Mouse (Mus musculus): ENCODE data around the gene Gm10974. TPM values are rescaled to one million over a fixed set of nuclear protein-coding genes. Genes with fewer than 3 reads are reported as not detected.

The Gm10974 gene
- polyA plus RNA-seq, 1 experiment = not detected

DNA sequence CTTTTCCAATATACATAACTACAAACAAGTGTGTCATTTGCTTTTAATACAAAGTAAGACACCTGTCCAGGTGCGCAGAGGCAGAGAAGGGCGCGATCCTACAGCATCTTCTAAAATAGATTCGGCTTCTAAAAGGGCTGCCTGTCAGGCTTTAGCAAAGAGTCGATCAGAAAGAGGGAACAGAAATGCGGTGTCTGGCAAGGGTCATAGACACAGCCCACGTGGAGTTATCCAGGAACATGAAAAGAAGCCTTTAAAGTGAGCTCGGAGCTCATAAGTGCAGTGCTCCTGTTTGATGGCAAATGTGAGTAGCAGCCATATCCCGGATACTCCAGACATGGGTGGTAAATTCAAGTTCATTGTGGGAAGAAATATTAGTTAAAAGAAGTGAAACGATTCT is 17.1 kb upstream of the Gm10974 start:
- 88% methylated on average over 10 of the region's 10 CpGs for WGBS
- Histone ChIP-seq H3K27ac (ENCODE audit: insufficient read depth, low read length) (no peak overlapping the region), H3K27me3 (ENCODE audit: control insufficient read depth, insufficient read depth, low read length) (no peaks in the 10 kb centered on the region), H3K4me1 (ENCODE audit: control insufficient read depth, insufficient read depth, low read length) (no peaks in the 10 kb centered on the region), H3K4me3 (replicated peaks; ENCODE audit: insufficient read depth, low read depth, low read length) (no peak overlapping the region)
- no peak for DNase-seq
- no peak for TF ChIP-seq POLR2A (IDR thresholded peaks at IDR 0.05; ENCODE audit: borderline replicate concordance, insufficient read depth, low read length)
- no peak for TF ChIP-seq CTCF (IDR thresholded peaks at IDR 0.05; ENCODE audit: borderline replicate concordance, insufficient read depth, low read depth, low read length)

GRCm38 (mm10) chr7:66349670-66350069 is 16.0 kb upstream of the Gm10974 start:
- no peak for DNase-seq
- Histone ChIP-seq H3K4me3 (replicated peaks; ENCODE audit: insufficient read depth, low read depth, low read length) (no peak overlapping the region), H3K27ac (ENCODE audit: insufficient read depth, low read length) (no peak overlapping the region), H3K4me1 (ENCODE audit: control insufficient read depth, insufficient read depth, low read length) (no peaks in the 10 kb centered on the region), H3K27me3 (ENCODE audit: control insufficient read depth, insufficient read depth, low read length) (no peaks in the 10 kb centered on the region)
- TF ChIP-seq CTCF (IDR thresholded peaks at IDR 0.05; ENCODE audit: borderline replicate concordance, insufficient read depth, low read depth, low read length) (no peak), POLR2A (IDR thresholded peaks at IDR 0.05; ENCODE audit: borderline replicate concordance, insufficient read depth, low read length) (no peak)
- 80% methylated on average over 11 of the region's 11 CpGs for WGBS

DNA sequence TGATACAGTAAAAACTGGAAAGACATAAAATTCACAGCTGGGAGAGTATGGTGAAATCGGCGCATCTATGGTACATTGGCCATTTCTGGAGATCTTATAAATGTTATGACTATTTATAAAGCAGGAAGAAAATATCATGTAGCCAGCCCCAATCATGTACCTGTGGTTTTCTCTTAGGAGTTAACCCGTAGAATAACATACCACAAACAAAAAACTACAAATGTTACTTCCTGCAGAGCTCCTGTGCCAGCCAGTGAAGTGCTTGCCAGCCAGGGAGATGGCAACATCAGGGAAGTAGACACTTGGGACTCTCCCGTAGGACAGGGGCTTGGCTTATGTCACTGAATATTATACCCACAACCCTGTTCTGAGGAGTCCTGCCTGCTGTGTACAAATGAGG is 14.6 kb upstream of the Gm10974 start:
- H3K4me1 ChIP-seq (ENCODE audit: control insufficient read depth, insufficient read depth, low read length) = no peaks in the 10 kb centered on the region
- 64% methylated on average over 4 of the region's 4 CpGs for WGBS

GRCm38 (mm10) chr7:66354911-66355310 is 10.8 kb upstream of the Gm10974 start:
- no peaks in the 10 kb centered on the region for H3K4me1 ChIP-seq (ENCODE audit: control insufficient read depth, insufficient read depth, low read length)
- no peaks in the 10 kb centered on the region for H3K27me3 ChIP-seq (ENCODE audit: control insufficient read depth, insufficient read depth, low read length)
- TF ChIP-seq CTCF (IDR thresholded peaks at IDR 0.05; ENCODE audit: borderline replicate concordance, insufficient read depth, low read depth, low read length) = no peak
- no peak for TF ChIP-seq POLR2A (IDR thresholded peaks at IDR 0.05; ENCODE audit: borderline replicate concordance, insufficient read depth, low read length)
- no peak overlapping the region for H3K4me3 ChIP-seq (replicated peaks; ENCODE audit: insufficient read depth, low read depth, low read length)
- H3K27ac ChIP-seq (ENCODE audit: insufficient read depth, low read length) = no peak overlapping the region
- 53% methylated on average over 3 of the region's 3 CpGs for WGBS
- no peak for DNase-seq

More for the DNA sequence above, 14.6 kb upstream of the Gm10974 start:
- Histone ChIP-seq H3K27me3 (ENCODE audit: control insufficient read depth, insufficient read depth, low read length) (no peaks in the 10 kb centered on the region), H3K4me3 (replicated peaks; ENCODE audit: insufficient read depth, low read depth, low read length) (no peak overlapping the region), H3K27ac (ENCODE audit: insufficient read depth, low read length) (no peak overlapping the region)
- DNase-seq = no peak
- TF ChIP-seq CTCF (IDR thresholded peaks at IDR 0.05; ENCODE audit: borderline replicate concordance, insufficient read depth, low read depth, low read length) = no peak
- TF ChIP-seq POLR2A (IDR thresholded peaks at IDR 0.05; ENCODE audit: borderline replicate concordance, insufficient read depth, low read length) = no peak

DNA sequence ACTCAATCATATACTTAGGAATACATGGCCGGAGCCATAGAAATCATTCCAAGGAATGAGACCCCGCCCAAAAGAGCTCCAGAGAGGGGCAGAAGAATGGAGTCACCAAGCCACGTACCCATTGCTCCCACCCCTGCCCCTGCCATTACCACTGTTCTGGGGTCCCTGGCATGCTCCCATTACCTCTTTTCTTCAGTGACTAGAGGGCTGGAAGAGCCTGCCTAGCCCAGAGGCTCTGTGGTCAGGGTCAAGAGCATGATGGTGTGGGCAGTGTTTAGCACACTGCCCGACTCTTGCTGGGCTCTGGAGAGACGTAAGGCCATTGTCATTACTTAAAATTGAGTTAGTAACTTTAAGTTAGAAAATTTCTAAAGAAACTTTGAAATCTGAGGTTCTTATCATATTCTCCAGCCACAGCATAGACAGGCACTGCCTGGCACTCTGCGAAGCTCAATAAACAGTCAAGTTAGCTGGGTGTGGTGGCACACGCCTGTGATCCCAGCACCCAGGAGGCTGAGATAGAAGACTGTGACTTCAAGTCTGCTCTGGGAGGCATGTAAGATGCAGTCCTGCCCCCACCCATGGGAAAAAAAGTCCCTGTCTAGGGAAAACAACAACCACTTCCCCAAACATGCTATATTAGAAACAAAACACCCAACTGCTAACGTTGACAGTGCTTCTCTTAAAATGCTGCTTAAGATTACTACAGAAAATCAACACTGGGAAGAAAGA is 9.7 kb upstream of the Gm10974 start:
- no peak overlapping the region for H3K4me3 ChIP-seq (replicated peaks; ENCODE audit: insufficient read depth, low read depth, low read length)
- TF ChIP-seq CTCF (IDR thresholded peaks at IDR 0.05; ENCODE audit: borderline replicate concordance, insufficient read depth, low read depth, low read length) = no peak
- no peak for TF ChIP-seq POLR2A (IDR thresholded peaks at IDR 0.05; ENCODE audit: borderline replicate concordance, insufficient read depth, low read length)
- 88% methylated on average over 8 of the region's 8 CpGs for WGBS
- H3K27me3 ChIP-seq (ENCODE audit: control insufficient read depth, insufficient read depth, low read length) = no peaks in the 10 kb centered on the region
- H3K27ac ChIP-seq (ENCODE audit: insufficient read depth, low read length) = no peak overlapping the region
- no peak for DNase-seq
- H3K4me1 ChIP-seq (ENCODE audit: control insufficient read depth, insufficient read depth, low read length) = no peaks in the 10 kb centered on the region

GRCm38 (mm10) chr7:66358461-66358860 is 7.2 kb upstream of the Gm10974 start:
- H3K4me3 ChIP-seq (replicated peaks; ENCODE audit: insufficient read depth, low read depth, low read length) = no peak overlapping the region
- no peak for DNase-seq
- TF ChIP-seq POLR2A (IDR thresholded peaks at IDR 0.05; ENCODE audit: borderline replicate concordance, insufficient read depth, low read length) (no peak), CTCF (IDR thresholded peaks at IDR 0.05; ENCODE audit: borderline replicate concordance, insufficient read depth, low read depth, low read length) (no peak)
- H3K4me1 ChIP-seq (ENCODE audit: control insufficient read depth, insufficient read depth, low read length) = no peaks in the 10 kb centered on the region
- WGBS = 92% methylated on average over 3 of the region's 3 CpGs
- no peaks in the 10 kb centered on the region for H3K27me3 ChIP-seq (ENCODE audit: control insufficient read depth, insufficient read depth, low read length)
- no peak overlapping the region for H3K27ac ChIP-seq (ENCODE audit: insufficient read depth, low read length)

GRCm38 (mm10) chr7:66359044-66359443 is 6.7 kb upstream of the Gm10974 start:
- 92% methylated on average over 4 of the region's 4 CpGs for WGBS
- Histone ChIP-seq H3K4me3 (replicated peaks; ENCODE audit: insufficient read depth, low read depth, low read length) (no peak overlapping the region), H3K27ac (ENCODE audit: insufficient read depth, low read length) (no peak overlapping the region), H3K27me3 (ENCODE audit: control insufficient read depth, insufficient read depth, low read length) (no peaks in the 10 kb centered on the region), H3K4me1 (ENCODE audit: control insufficient read depth, insufficient read depth, low read length) (no peaks in the 10 kb centered on the region)
- DNase-seq = no peak
- TF ChIP-seq CTCF (IDR thresholded peaks at IDR 0.05; ENCODE audit: borderline replicate concordance, insufficient read depth, low read depth, low read length) (no peak), POLR2A (IDR thresholded peaks at IDR 0.05; ENCODE audit: borderline replicate concordance, insufficient read depth, low read length) (no peak)

DNA sequence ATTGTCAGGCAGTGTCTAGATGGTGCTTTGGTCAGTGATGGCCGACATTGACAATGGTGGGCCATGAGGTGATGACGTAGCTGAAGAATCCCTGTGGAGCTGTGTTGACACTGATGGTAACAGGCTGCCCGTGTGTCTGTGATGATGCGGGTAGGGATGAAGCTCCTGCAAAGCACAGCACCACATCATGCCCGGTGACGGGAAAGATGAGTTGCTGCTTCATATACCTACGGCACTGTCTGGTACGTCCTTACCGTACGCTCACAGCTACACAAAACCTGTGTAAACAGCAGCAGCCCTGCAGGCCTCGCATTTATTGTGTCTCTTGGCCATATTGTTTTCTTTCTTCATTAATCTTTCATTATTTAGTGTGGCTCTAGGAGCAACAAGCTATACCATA is 1.2 kb upstream of the Gm10974 start:
- no peaks in the 10 kb centered on the region for H3K27me3 ChIP-seq (ENCODE audit: control insufficient read depth, insufficient read depth, low read length)
- no peak for DNase-seq
- H3K4me3 ChIP-seq (replicated peaks; ENCODE audit: insufficient read depth, low read depth, low read length) = no peak overlapping the region
- TF ChIP-seq CTCF (IDR thresholded peaks at IDR 0.05; ENCODE audit: borderline replicate concordance, insufficient read depth, low read depth, low read length) = no peak
- no peak for TF ChIP-seq POLR2A (IDR thresholded peaks at IDR 0.05; ENCODE audit: borderline replicate concordance, insufficient read depth, low read length)
- WGBS = 92% methylated on average over 11 of the region's 11 CpGs
- H3K4me1 ChIP-seq (ENCODE audit: control insufficient read depth, insufficient read depth, low read length) = no peaks in the 10 kb centered on the region
- H3K27ac ChIP-seq (ENCODE audit: insufficient read depth, low read length) = no peak overlapping the region

Measured in cerebellum, adult 2 months (tissue).